Mouse (Mus musculus) stomach, postnatal 0 days (tissue): ENCODE data around the gene Uqcc1. TPM values are rescaled to one million over a fixed set of nuclear protein-coding genes. Genes with fewer than 3 reads are reported as not detected.

Experiments used
- ATAC-seq: fragments of 200-750 bp; cut with Nextera tagmentation; 2 replicates; pipeline ENCODE4 v1.8.0; 2017; ENCODE audit not compliant: low FRiP score, low TSS enrichment
- DNase-seq: peaks from one replicate; pipeline ENCODE4 v3.0.0-alpha.2; 2016; ENCODE audit warnings: low spot score
- H3K27ac ChIP-seq: fragments of 300-500 bp; sonication (generic); replicated peaks from 2 replicates; pipeline ENCODE4 v1.5.1; 2014; ENCODE audit warnings: mild to moderate bottlenecking, control low read depth
- H3K27me3 ChIP-seq: fragments of 300-500 bp; sonication (generic); 2 replicates; pipeline ENCODE4 v1.6.1; 2014; ENCODE audit warnings: low read length; ENCODE audit not compliant: control insufficient read depth, insufficient read depth
- H3K36me3 ChIP-seq: fragments of 300-500 bp; sonication (generic); 2 replicates; pipeline ENCODE4 v1.6.1; 2014; ENCODE audit warnings: low read length, mixed read lengths; ENCODE audit not compliant: control insufficient read depth, insufficient read depth
- H3K4me1 ChIP-seq: fragments of 300-500 bp; sonication (generic); replicated peaks from 2 replicates; pipeline ENCODE4 v1.6.1; 2014; ENCODE audit warnings: antibody characterized with exemption; ENCODE audit not compliant: control insufficient read depth, insufficient read depth
- H3K4me2 ChIP-seq: fragments of 300-500 bp; sonication (generic); replicated peaks from 2 replicates; pipeline ENCODE4 v1.6.1; 2014; ENCODE audit warnings: low read depth, mild to moderate bottlenecking, control low read depth, moderate library complexity
- H3K4me3 ChIP-seq: fragments of 300-500 bp; sonication (generic); 2 replicates; pipeline ENCODE4 v1.5.1; 2014; ENCODE audit warnings: low read depth, low read length, control low read depth
- H3K9ac ChIP-seq: fragments of 300-500 bp; sonication (generic); 2 replicates; pipeline ENCODE4 v1.6.1; 2014; ENCODE audit warnings: mild to moderate bottlenecking, low read length, control low read depth, mixed read lengths
- H3K9me3 ChIP-seq: fragments of 300-500 bp; sonication (generic); 2 replicates; pipeline ENCODE4 v1.6.1; 2016; ENCODE audit warnings: low read length; ENCODE audit not compliant: control insufficient read depth
- CTCF ChIP-seq: IDR thresholded peaks from 2 replicates; pipeline ENCODE4 v1.5.1; 2016; ENCODE audit warnings: antibody characterized with exemption, low read depth, mild to moderate bottlenecking, moderate library complexity
- EP300 ChIP-seq: optimal IDR thresholded peaks from 2 replicates; pipeline ENCODE3; 2016; ENCODE audit warnings: antibody characterized with exemption
- WGBS: fragments of 180-500 bp; shearing (Covaris S2); extraction: QIAGEN DNeasy Blood & Tissue Kit; methylation state at CpG from one replicate; pipeline ENCODE4 v1.1.7; 2014; 5-methylcytosine and 5-hydroxymethylcytosine counted together
- polyA plus RNA-seq: library from polyadenylated mRNA; unstranded; fragments of >200 nt; fragmentation: Nextera tagmentation; extraction: Ambion mirVana; gene quantifications from 2 replicates; pipeline ENCODE4 v1.2.1, GENCODE M21; 2015

Gene Uqcc1
- polyA plus RNA-seq, result 41.9 and 46.4 TPM in 2 replicates

DNA sequence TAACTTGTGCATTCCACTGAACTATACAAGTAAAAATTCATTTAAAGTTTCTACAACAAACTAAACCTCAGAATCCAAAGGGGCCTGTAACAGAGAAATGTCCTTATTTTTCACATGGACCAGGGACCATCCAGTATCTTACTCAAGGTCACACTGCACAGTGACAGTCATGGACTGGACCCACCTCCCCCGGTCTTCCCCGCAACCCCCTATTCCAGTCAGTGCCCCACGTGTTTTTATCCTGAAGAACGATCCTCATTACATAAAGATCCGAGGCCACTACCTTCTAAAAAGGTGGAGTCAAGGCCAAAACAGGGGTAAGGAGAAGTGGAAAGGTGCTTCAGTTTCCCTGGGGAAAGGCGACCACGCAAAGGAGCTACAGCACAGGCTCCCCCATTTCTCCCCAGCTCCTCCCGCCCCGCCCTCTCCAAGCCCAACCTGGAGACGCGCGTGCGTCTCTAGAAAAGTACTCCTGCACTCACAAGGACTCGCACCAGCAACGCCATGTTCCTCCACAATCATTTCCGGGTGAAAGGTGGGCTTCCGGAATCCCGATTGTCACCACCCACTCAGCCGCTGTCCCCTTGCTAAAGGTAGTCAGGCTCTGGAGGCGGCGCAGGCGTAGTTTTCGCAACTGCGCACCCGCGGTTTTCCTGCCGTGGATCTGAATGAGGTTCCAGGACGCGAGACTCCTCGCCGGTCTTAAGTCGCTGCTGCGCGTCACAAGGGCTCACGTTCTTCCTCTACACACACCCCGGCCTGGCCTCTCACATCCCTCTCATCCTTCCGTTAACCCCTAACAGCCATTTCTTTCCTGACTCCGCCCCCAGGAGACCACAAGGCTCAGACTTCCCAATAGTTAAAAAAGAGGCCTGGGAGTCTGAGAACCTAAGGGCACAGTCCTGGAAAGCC, at the start of gene Uqcc1:
Uqcc1 (minus strand) TSS at position 780 of the 912 bp plus-strand sequence.
- TF ChIP-seq EP300 (no peak), CTCF (no peak)
- DNase-seq, result peak; percentile 91
- peak within 1 kb of the TSS; percentile 65 for H3K4me3 ChIP-seq
- H3K9me3 ChIP-seq, result no peaks in the 10 kb centered on the region
- no peaks in the 10 kb centered on the region for H3K36me3 ChIP-seq
- under 1% methylated on average over 38 of the region's 38 CpGs for WGBS
- peak within 1 kb of the TSS; percentile 75 for H3K4me2 ChIP-seq
- H3K27ac ChIP-seq, result peak within 1 kb of the TSS; percentile 90
- peaks cover 5% of the 10 kb centered on the region; the same call in 1 of the 2 replicates for H3K4me1 ChIP-seq
- H3K27me3 ChIP-seq, result no peaks in the 10 kb centered on the region
- ATAC-seq, result peak; percentile 94
- peak within 1 kb of the TSS; percentile 67 for H3K9ac ChIP-seq

- H3K9me3 ChIP-seq, result no peaks in the 10 kb centered on the region
- H3K27me3 ChIP-seq, result no peaks in the 10 kb centered on the region
- no peak overlapping the region for H3K9ac ChIP-seq
- DNase-seq (no peak), ATAC-seq (no peak)
- H3K4me1 ChIP-seq, result no peaks in the 10 kb centered on the region
- peaks cover 30% of the 10 kb centered on the region for H3K36me3 ChIP-seq
- WGBS, result 81% methylated on average over 5 of the region's 5 CpGs
- H3K27ac ChIP-seq, result no peak overlapping the region; the same call in 1 of the 2 replicates
- no peak for TF ChIP-seq EP300
- no peak for TF ChIP-seq CTCF
- no peak overlapping the region for H3K4me3 ChIP-seq
- H3K4me2 ChIP-seq, result no peak overlapping the region
Measured at GRCm38 (mm10) chr2:155979328-155979991, 49.4 kb upstream of the Uqcc1 start.

GRCm38 (mm10) chr2:155974087-155974731, 44.1 kb upstream of the Uqcc1 start:
- H3K4me2 ChIP-seq, result no peak overlapping the region
- 78% methylated on average over 14 of the region's 14 CpGs for WGBS
- no peak for ATAC-seq
- no peaks in the 10 kb centered on the region for H3K9me3 ChIP-seq
- H3K36me3 ChIP-seq, result peaks cover 36% of the 10 kb centered on the region
- no peak overlapping the region for H3K27ac ChIP-seq
- no peaks in the 10 kb centered on the region for H3K27me3 ChIP-seq
- TF ChIP-seq EP300 (no peak), CTCF (peak; percentile 52)
- peak; percentile 31 for DNase-seq
- no peaks in the 10 kb centered on the region for H3K4me1 ChIP-seq
- H3K9ac ChIP-seq, result no peak overlapping the region
- no peak overlapping the region for H3K4me3 ChIP-seq

- Histone ChIP-seq H3K4me2 (no peak overlapping the region), H3K27ac (no peak overlapping the region), H3K4me1 (no peaks in the 10 kb centered on the region), H3K36me3 (peaks cover 36% of the 10 kb centered on the region), H3K9ac (no peak overlapping the region), H3K9me3 (no peaks in the 10 kb centered on the region), H3K4me3 (no peak overlapping the region), H3K27me3 (no peaks in the 10 kb centered on the region)
- DNase-seq (no peak), ATAC-seq (no peak)
- TF ChIP-seq EP300 (no peak), CTCF (no peak)
- 74% methylated on average over 6 of the region's 6 CpGs for WGBS
Measured at GRCm38 (mm10) chr2:155973348-155973747, 43.2 kb upstream of the Uqcc1 start.

DNA sequence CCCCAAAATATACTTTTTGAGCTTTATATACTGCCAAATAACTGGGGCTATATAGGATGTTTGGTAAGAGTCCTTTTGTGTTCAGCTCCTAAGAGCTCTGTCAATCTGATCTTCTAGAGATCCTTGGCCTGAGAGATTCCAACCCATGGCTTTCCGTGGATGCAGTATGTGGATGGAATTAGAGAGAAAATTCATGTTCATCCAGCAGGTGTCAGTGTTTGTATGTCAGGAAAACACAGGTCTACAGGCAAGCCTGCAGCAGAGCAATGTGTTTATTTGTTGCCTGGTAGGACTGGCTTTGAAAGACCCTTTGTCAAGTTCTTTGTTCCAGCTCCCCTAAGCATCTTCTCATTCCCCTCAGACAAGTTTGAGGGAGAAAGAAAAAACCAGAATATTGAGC, 32.9 kb upstream of the Uqcc1 start:
- Histone ChIP-seq H3K4me3 (no peak overlapping the region), H3K27me3 (no peaks in the 10 kb centered on the region), H3K9me3 (no peaks in the 10 kb centered on the region), H3K9ac (no peak overlapping the region), H3K36me3 (peaks cover 23% of the 10 kb centered on the region), H3K4me2 (no peak overlapping the region), H3K27ac (no peak overlapping the region), H3K4me1 (no peaks in the 10 kb centered on the region)
- no peak for DNase-seq
- TF ChIP-seq CTCF (peak; percentile 79), EP300 (no peak)
- 30% methylated on average over 1 of the region's 1 CpGs for WGBS
- ATAC-seq, result 0 out of 2 replicates have a peak, but pooled peaks have one; percentile 45
